Mouse (Mus musculus) forebrain, postnatal 0 days (tissue): ENCODE results near the gene Nol3. TPM values are rescaled to one million over a fixed set of nuclear protein-coding genes. Genes with fewer than 3 reads are reported as not detected.
"Not testable (repeated sequence)": the region's sequence is repeated elsewhere in the genome, so short reads cannot be mapped to it uniquely, and the experiment has no call there.

Experiments used
- ATAC-seq: fragments of 200-750 bp; cut with Nextera tagmentation; 2 replicates; pipeline ENCODE4 v1.8.0; 2017; ENCODE audit warnings: mild to moderate bottlenecking, moderate library complexity
- DNase-seq: peaks from one replicate; pipeline ENCODE4 v3.0.0-alpha.2; 2015
- H3K27ac ChIP-seq: fragments of 300-500 bp; sonication (generic); 2 replicates; pipeline ENCODE4 v1.5.1; 2014; ENCODE audit warnings: low read depth, mild to moderate bottlenecking, antibody characterized with exemption, low read length, moderate library complexity, mixed read lengths
- H3K27me3 ChIP-seq: fragments of 300-500 bp; sonication (generic); 2 replicates; pipeline ENCODE4 v1.6.1; 2014; ENCODE audit warnings: mild to moderate bottlenecking, low read length, mixed read lengths; ENCODE audit not compliant: insufficient read depth
- H3K36me3 ChIP-seq: fragments of 300-500 bp; sonication (generic); 2 replicates; pipeline ENCODE4 v1.6.1; 2014; ENCODE audit warnings: mild to moderate bottlenecking, moderate library complexity; ENCODE audit not compliant: insufficient read depth
- H3K4me1 ChIP-seq: fragments of 300-500 bp; sonication (generic); 2 replicates; pipeline ENCODE4 v1.6.1; 2014; ENCODE audit warnings: antibody characterized with exemption; ENCODE audit not compliant: insufficient read depth
- H3K4me2 ChIP-seq: fragments of 300-500 bp; sonication (generic); 2 replicates; pipeline ENCODE4 v1.6.1; 2014; ENCODE audit warnings: low read depth, mild to moderate bottlenecking, moderate library complexity
- H3K4me3 ChIP-seq: fragments of 300-500 bp; sonication (generic); 2 replicates; pipeline ENCODE4 v1.5.1; 2014; ENCODE audit warnings: low read depth, low read length, mixed read lengths
- H3K9ac ChIP-seq: fragments of 300-500 bp; sonication (generic); 2 replicates; pipeline ENCODE4 v1.6.1; 2014; ENCODE audit warnings: mild to moderate bottlenecking
- H3K9me3 ChIP-seq: fragments of 300-500 bp; sonication (generic); 2 replicates; pipeline ENCODE4 v1.6.1; 2016; ENCODE audit warnings: low read length
- CTCF ChIP-seq: sonication (generic); IDR thresholded peaks from 2 replicates; pipeline ENCODE4 v1.5.1; 2016; ENCODE audit warnings: antibody characterized with exemption, control low read depth, low read depth
- WGBS: fragments of 180-500 bp; shearing (Covaris S2); extraction: QIAGEN DNeasy Blood & Tissue Kit; methylation state at CpG from one replicate; pipeline ENCODE4 v1.1.7; 2014; 5-methylcytosine and 5-hydroxymethylcytosine counted together
- polyA plus RNA-seq: library from polyadenylated mRNA; unstranded; fragments of >200 nt; fragmentation: Nextera tagmentation; extraction: Ambion mirVana; gene quantifications from 2 replicates; pipeline ENCODE4 v1.2.1, GENCODE M21; 2015
- total RNA-seq: library from RNA; depleted of rRNA; stranded (reverse); fragments of >200 nt; gene quantifications from 2 replicates; pipeline ENCODE4 v1.2.3, GENCODE M21; 2014

Nol3 gene
- total and polyA plus RNA-seq, 2 experiments from 2014 or later: 1.7 to 4.3 TPM

DNA sequence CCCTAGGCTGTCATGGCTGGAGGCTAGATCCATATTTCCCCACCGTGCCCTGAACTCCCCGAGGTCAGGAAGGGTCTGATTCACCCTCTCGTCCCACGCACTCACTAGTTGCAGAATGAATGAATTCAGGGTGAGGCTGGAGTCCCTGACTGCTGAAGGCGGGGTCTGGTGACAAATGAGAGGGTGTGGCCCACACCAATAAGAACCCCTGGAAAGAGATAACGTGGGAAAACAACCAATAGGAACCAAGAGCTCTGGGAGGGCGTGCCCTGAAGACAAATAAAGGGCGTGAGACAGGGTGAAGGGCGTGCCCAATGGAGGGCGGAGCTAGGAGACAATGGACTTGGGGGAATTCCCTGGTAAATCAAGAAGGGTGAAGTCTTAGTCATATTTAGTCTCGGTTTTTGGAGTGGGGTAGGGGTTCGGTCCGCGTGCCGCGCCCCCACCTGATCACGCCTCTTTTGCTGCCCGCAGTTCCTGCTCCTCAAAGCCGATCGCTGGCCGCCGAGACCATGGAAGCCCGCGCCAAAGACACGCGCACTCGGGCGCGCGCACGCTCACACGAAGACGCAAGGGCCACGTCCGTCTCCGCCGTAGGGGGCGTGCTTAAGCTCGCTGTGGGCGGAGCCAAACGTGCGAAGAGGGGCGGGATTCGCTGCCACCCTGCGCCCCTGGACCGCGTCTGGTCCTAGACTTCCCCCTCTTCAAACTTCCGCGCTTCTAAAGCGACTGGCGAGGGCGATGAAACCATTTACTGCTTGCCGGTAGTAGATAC, 13.2 kb downstream of the Nol3 start:
- TF ChIP-seq CTCF: peak; percentile 51
- peak overlapping the region; percentile 83 for H3K9ac ChIP-seq
- H3K36me3 ChIP-seq: 0 out of 2 replicates have a peak, but pooled peaks cover 11% of the 10 kb centered on the region
- no peaks in the 10 kb centered on the region for H3K27me3 ChIP-seq
- H3K27ac ChIP-seq: peak overlapping the region; percentile 97
- DNase-seq (peak; percentile 99), ATAC-seq (peak; percentile 94)
- peak overlapping the region; percentile 69 for H3K4me2 ChIP-seq
- peaks cover 29% of the 10 kb centered on the region for H3K4me1 ChIP-seq
- WGBS: under 1% methylated on average over 53 of the region's 53 CpGs
- H3K9me3 ChIP-seq: no peaks in the 10 kb centered on the region
- H3K4me3 ChIP-seq: peak overlapping the region; percentile 62

DNA sequence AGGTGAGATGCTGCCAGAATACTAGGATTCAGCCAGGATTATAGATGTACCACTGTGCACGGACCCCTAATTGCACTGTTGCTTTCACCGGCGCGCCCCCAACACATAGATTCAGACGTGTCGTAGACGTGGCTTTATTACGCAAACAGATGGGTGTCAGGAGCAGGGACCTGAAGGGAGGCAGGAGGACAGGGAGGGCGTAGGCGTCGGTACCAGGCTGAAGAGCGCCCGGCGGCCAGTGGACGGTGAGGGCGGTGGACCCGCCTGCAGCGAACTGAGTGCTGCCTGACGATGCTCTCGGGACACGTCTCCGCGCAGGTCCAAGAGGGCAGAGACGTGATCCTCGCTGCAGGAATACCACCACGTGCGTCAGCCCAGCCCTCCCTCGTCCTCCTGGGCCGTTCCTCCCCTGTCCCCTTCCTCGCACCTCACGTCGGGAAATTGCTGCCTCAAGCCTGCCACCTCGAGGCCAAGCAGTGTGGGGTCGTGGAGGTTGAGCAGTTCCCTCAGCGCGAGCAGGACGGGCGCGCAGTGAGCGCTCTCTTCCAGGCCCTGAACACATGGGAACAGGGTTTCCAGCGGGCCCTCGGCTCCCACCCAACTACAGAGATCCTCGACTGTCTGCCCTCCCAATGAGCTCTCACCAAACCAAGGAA, 14.0 kb downstream of the Nol3 start, which contains the start of gene 4931428F04Rik:
Gene 4931428F04Rik, minus strand, starts transcription at position 60 of the 656 bp plus-strand sequence.
- Histone ChIP-seq H3K27ac (peak within 1 kb of the TSS; percentile 97), H3K9ac (peak within 1 kb of the TSS; percentile 83), H3K9me3 (no peaks in the 10 kb centered on the region), H3K36me3 (0 out of 2 replicates have a peak, but pooled peaks cover 7% of the 10 kb centered on the region), H3K4me3 (peak within 1 kb of the TSS; percentile 62), H3K27me3 (no peaks in the 10 kb centered on the region), H3K4me1 (peaks cover 29% of the 10 kb centered on the region), H3K4me2 (peak within 1 kb of the TSS; percentile 69)
- peak; percentile 83 for TF ChIP-seq CTCF
- ATAC-seq: peak; percentile 42
- peak; percentile 67 for DNase-seq
- WGBS: 4% methylated on average over 43 of the region's 43 CpGs

DNA sequence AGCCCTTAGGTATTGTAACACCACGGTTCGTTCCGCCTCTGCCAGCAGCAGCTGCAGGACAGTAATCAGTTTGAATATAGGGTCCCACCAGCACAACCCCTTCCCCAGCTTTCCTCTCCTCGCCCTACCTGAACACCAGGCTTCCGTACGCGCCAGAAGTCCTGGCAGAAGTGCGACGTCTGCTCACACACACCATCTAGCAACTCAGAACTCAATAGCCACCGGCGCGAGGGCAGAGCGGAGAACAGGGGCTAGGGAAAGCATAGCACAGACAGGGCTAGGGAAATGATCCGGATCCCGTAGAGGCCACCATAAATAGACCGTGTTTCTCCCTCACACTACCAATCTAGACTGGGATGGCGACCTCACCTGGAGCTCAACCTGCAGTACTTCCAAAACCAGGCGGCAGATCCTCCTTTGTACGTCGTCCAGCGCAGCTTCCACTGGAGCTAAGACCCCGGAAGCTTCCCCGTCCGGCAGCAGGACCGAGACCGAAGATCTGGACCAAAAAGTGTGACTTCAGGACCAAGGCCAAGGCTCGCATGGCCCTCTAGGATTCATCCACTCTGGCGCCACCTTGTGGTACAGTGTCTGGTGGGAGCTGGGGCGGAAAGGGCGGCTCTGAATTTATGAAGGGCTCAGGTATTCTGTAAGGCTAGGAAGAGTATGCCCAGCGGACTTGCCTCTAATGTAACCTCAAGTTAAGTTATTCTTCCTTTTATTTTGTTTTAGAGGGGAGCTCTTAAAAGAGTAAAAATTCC, 14.8 kb downstream of the Nol3 start:
- peak; percentile 89 for TF ChIP-seq CTCF
- DNase-seq (peak; percentile 82), ATAC-seq (no peak)
- Histone ChIP-seq H3K9me3 (no peaks in the 10 kb centered on the region), H3K4me3 (peak overlapping the region; percentile 62), H3K4me1 (peaks cover 29% of the 10 kb centered on the region), H3K36me3 (no peaks in the 10 kb centered on the region), H3K9ac (peak overlapping the region; percentile 83; the same call in 1 of the 2 replicates), H3K4me2 (peak overlapping the region; percentile 69), H3K27me3 (no peaks in the 10 kb centered on the region), H3K27ac (no peak overlapping the region)
- 7% methylated on average over 31 of the region's 31 CpGs for WGBS

DNA sequence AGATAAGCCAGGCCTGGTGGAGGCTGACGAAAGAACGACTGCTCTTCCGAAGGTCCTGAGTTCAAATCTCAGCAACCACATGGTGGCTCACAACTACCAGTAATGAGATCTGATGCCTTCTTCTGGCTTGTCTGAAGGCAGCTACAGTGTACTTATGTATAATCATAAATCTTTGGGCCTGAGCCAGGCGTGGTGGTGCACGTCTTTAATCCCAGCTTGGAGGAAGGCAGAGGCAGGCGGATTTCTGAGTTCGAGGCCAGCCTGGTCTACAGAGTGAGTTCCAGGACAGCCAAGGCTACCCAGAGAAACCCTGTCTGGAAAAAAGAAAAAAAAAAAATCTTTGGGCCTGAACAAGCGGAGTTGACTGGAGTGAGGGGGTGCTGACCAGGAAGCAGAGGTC, 15.4 kb downstream of the Nol3 start:
- not testable (repeated sequence) for H3K27me3 ChIP-seq, H3K27ac ChIP-seq, H3K4me2 ChIP-seq, ATAC-seq, DNase-seq, H3K9me3 ChIP-seq, H3K9ac ChIP-seq, H3K36me3 ChIP-seq, H3K4me3 ChIP-seq
- WGBS: 89% methylated on average over 8 of the region's 8 CpGs
- H3K4me1 ChIP-seq: peaks cover 26% of the 10 kb centered on the region

DNA sequence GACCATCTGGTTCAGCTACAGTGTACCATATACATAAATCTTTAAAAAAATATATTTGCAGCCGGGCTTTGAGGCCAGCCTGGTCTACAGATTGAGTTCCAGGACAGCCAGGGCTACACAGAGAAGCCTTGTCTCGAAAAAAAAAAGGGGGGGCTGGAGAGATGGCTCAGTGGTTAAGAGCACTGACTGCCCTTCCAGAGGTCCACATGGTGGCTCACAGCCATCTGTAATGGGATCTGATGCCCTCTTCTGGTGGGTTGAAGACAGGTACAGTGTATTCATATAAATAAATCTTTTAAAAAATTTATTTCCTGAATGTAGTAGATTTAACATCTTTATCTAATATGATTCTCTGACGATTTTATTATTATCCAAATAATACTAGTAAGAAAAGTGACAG, 15.9 kb downstream of the Nol3 start:
- H3K9ac ChIP-seq, H3K4me2 ChIP-seq, H3K4me3 ChIP-seq, H3K27ac ChIP-seq, ATAC-seq, DNase-seq, H3K36me3 ChIP-seq, H3K27me3 ChIP-seq, H3K9me3 ChIP-seq: not testable (repeated sequence)
- 70% methylated on average over 3 of the region's 3 CpGs for WGBS
- H3K4me1 ChIP-seq: peaks cover 21% of the 10 kb centered on the region

DNA sequence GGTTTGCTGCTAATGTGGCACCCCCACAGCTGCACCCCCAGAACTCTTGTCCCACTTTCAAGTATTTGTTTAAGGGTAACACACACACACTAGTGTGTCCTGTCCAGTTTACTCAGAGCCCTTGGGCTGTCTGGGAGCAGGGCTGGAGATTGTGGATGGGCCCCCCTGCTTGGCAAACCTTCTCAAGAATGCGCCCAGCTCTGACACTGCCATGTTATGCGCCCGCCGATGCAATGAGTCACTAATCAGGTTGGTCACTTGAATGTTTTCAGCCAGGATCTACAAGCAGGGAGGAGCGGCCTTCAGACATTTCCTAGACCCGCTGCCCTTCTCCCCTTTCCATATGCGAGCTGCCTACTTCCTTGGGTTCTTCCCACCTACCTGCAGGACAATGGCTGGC, 16.5 kb downstream of the Nol3 start:
- Histone ChIP-seq H3K36me3 (no peaks in the 10 kb centered on the region), H3K4me2 (no peak overlapping the region), H3K4me3 (no peak overlapping the region), H3K4me1 (peaks cover 17% of the 10 kb centered on the region), H3K27ac (no peak overlapping the region), H3K9ac (no peak overlapping the region), H3K27me3 (no peaks in the 10 kb centered on the region), H3K9me3 (no peaks in the 10 kb centered on the region)
- 87% methylated on average over 7 of the region's 7 CpGs for WGBS
- ATAC-seq (no peak), DNase-seq (no peak)
- TF ChIP-seq CTCF: no peak
